Mouse (Mus musculus) gastrocnemius, adult 2 months (tissue): Measurements from ENCODE around the gene Ptprt. TPM values are rescaled to one million over a fixed set of nuclear protein-coding genes. Genes with fewer than 3 reads are reported as not detected.

Source experiments
- DNase-seq: peaks from one replicate; pipeline ENCODE4 v3.0.0; 2022
- H3K27ac ChIP-seq: fragments of 200-600 bp; 2 replicates; pipeline ENCODE4 v1.8.1; 2022; ENCODE audit warnings: mild to moderate bottlenecking
- H3K4me3 ChIP-seq: fragments of 200-600 bp; 2 replicates; pipeline ENCODE4 v1.8.1; 2022; ENCODE audit warnings: mild to moderate bottlenecking, moderate library complexity
- CTCF ChIP-seq: fragments of 200-600 bp; IDR thresholded peaks from 2 replicates; pipeline ENCODE4 v1.8.1; 2022; ENCODE audit warnings: antibody characterized with exemption, mild to moderate bottlenecking, moderate library complexity
- intact Hi-C: fragments of 180-260 bp; cut with DNase I; formaldehyde crosslinking; loops from one replicate; pipeline ENCODE4 v1.15.1; 2025
- total RNA-seq, 2 experiments: library from RNA; stranded (reverse); gene quantifications; 2 replicates each; pipeline ENCODE4 v1.2.3; 2021

Ptprt gene
- total RNA-seq, 2 experiments from 2014 or later: 0.18 to 0.92 TPM

- intact Hi-C loops: no loop called here
- DNase-seq: no peak
- no peak overlapping the region for H3K4me3 ChIP-seq
- H3K27ac ChIP-seq: no peak overlapping the region
- TF ChIP-seq CTCF: no peak
These were observed 328.8 kb downstream of the Ptprt start for GRCm38 (mm10) chr2:162332066-162332683.

GRCm38 (mm10) chr2:162329430-162329829 is 331.5 kb downstream of the Ptprt start:
- no peak overlapping the region for H3K27ac ChIP-seq
- intact Hi-C loops: no loop called here
- no peak for DNase-seq
- TF ChIP-seq CTCF: no peak
- H3K4me3 ChIP-seq: no peak overlapping the region

- H3K27ac ChIP-seq: no peak overlapping the region
- intact Hi-C loops: no loop called here
- no peak for TF ChIP-seq CTCF
- DNase-seq: no peak
- H3K4me3 ChIP-seq: no peak overlapping the region
These were observed 338.5 kb downstream of the Ptprt start for GRCm38 (mm10) chr2:162322411-162322810.

GRCm38 (mm10) chr2:162307996-162308395 is 353.0 kb downstream of the Ptprt start:
- intact Hi-C loops: no loop called here
- no peak overlapping the region for H3K4me3 ChIP-seq
- H3K27ac ChIP-seq: no peak overlapping the region
- TF ChIP-seq CTCF: no peak
- DNase-seq: no peak

- Histone ChIP-seq H3K27ac (no peak overlapping the region), H3K4me3 (no peak overlapping the region)
- TF ChIP-seq CTCF: no peak; the same call in 1 of the 2 replicates
- DNase-seq: no peak
- intact Hi-C loops: no loop called here
These were observed 366.9 kb downstream of the Ptprt start for GRCm38 (mm10) chr2:162294070-162294469.

GRCm38 (mm10) chr2:162282606-162283005 is 378.3 kb downstream of the Ptprt start:
- Histone ChIP-seq H3K27ac (no peak overlapping the region), H3K4me3 (no peak overlapping the region)
- no peak for DNase-seq
- intact Hi-C loops: no loop called here
- TF ChIP-seq CTCF: no peak

- Histone ChIP-seq H3K4me3 (no peak overlapping the region), H3K27ac (no peak overlapping the region)
- no peak for TF ChIP-seq CTCF
- no peak for DNase-seq
- intact Hi-C loops: no loop called here
These were observed 378.8 kb downstream of the Ptprt start for GRCm38 (mm10) chr2:162282121-162282520.

GRCm38 (mm10) chr2:162273826-162274225 is 387.1 kb downstream of the Ptprt start:
- TF ChIP-seq CTCF: no peak
- no peak for DNase-seq
- intact Hi-C loops: no loop called here
- Histone ChIP-seq H3K4me3 (no peak overlapping the region), H3K27ac (no peak overlapping the region)

GRCm38 (mm10) chr2:162251272-162251671 is 409.7 kb downstream of the Ptprt start:
- TF ChIP-seq CTCF: no peak
- no peak for DNase-seq
- Histone ChIP-seq H3K4me3 (no peak overlapping the region), H3K27ac (no peak overlapping the region)
- intact Hi-C loops: no loop called here

GRCm38 (mm10) chr2:162248296-162248695 is 412.7 kb downstream of the Ptprt start:
- no peak for DNase-seq
- intact Hi-C loops: no loop called here
- no peak for TF ChIP-seq CTCF
- no peak overlapping the region for H3K27ac ChIP-seq
- no peak overlapping the region for H3K4me3 ChIP-seq

GRCm38 (mm10) chr2:162222476-162222875 is 438.5 kb downstream of the Ptprt start:
- no peak for TF ChIP-seq CTCF
- Histone ChIP-seq H3K4me3 (no peak overlapping the region), H3K27ac (no peak overlapping the region)
- no peak for DNase-seq
- intact Hi-C loops: no loop called here

GRCm38 (mm10) chr2:162220586-162220985 is 440.4 kb downstream of the Ptprt start:
- no peak overlapping the region for H3K27ac ChIP-seq
- no peak for TF ChIP-seq CTCF
- intact Hi-C loops: no loop called here
- H3K4me3 ChIP-seq: no peak overlapping the region
- no peak for DNase-seq

GRCm38 (mm10) chr2:162219507-162219906 is 441.4 kb downstream of the Ptprt start:
- TF ChIP-seq CTCF: no peak
- H3K27ac ChIP-seq: no peak overlapping the region
- intact Hi-C loops: no loop called here
- no peak overlapping the region for H3K4me3 ChIP-seq
- DNase-seq: no peak

- TF ChIP-seq CTCF: no peak
- intact Hi-C loops: no loop called here
- Histone ChIP-seq H3K27ac (no peak overlapping the region), H3K4me3 (no peak overlapping the region)
- no peak for DNase-seq
These were observed 443.1 kb downstream of the Ptprt start for GRCm38 (mm10) chr2:162217896-162218295.

GRCm38 (mm10) chr2:162212397-162212796 is 448.6 kb downstream of the Ptprt start:
- Histone ChIP-seq H3K27ac (no peak overlapping the region), H3K4me3 (no peak overlapping the region)
- intact Hi-C loops: no loop called here
- TF ChIP-seq CTCF: no peak
- DNase-seq: no peak
